Mouse (Mus musculus): ENCODE measurements around the gene Hist1h2bm. TPM values are rescaled to one million over a fixed set of nuclear protein-coding genes. Genes with fewer than 3 reads are reported as not detected.
"Not testable (repeated sequence)": the region's sequence is repeated elsewhere in the genome, so short reads cannot be mapped to it uniquely, and the experiment has no call there.

Hist1h2bm gene
- polyA plus RNA-seq, 1 experiment from 2014 or later, result 2.9 TPM

- ATAC-seq (ENCODE audit: low FRiP score, low read depth), result peak; percentile 85
- H3K27me3 ChIP-seq (replicated peaks), result no peaks in the 10 kb centered on the region
- H3K27ac ChIP-seq, result peak overlapping the region; percentile 90
- H3K9me3 ChIP-seq, result no peaks in the 10 kb centered on the region
- no peaks in the 10 kb centered on the region for H3K36me3 ChIP-seq
- under 1% methylated on average over 21 of the region's 21 CpGs for WGBS
- peaks cover 6% of the 10 kb centered on the region for H3K4me1 ChIP-seq
- H3K9ac ChIP-seq, result peak overlapping the region; percentile 57
- peak overlapping the region; percentile 63 for H3K4me2 ChIP-seq (replicated peaks)
- H3K4me3 ChIP-seq, result peak overlapping the region; percentile 40
These were observed 12.4 kb downstream of the Hist1h2bm start for GRCm38 (mm10) chr13:21734010-21734905.

GRCm38 (mm10) chr13:21734906-21735767 lies 13.3 kb downstream of the Hist1h2bm start, which contains the start of gene Hist1h4j:
Gene Hist1h4j (plus strand): TSS chr13:21735064.
- H3K4me1 ChIP-seq; H3K27me3 ChIP-seq (replicated peaks); H3K9me3 ChIP-seq; H3K36me3 ChIP-seq: not testable (repeated sequence)
- peak within 1 kb of the TSS; percentile 63 for H3K4me2 ChIP-seq (replicated peaks)
- H3K4me3 ChIP-seq, result peak within 1 kb of the TSS; percentile 40
- WGBS, result under 1% methylated on average over 44 of the region's 56 CpGs
- H3K9ac ChIP-seq, result peak within 1 kb of the TSS; percentile 57
- peak within 1 kb of the TSS; percentile 90 for H3K27ac ChIP-seq
- peak; percentile 92 for ATAC-seq (ENCODE audit: low FRiP score, low read depth)

- no peak overlapping the region for H3K9ac ChIP-seq
- peaks cover 9% of the 10 kb centered on the region for H3K4me1 ChIP-seq
- H3K27ac ChIP-seq, result no peak overlapping the region
- H3K9me3 ChIP-seq, result no peaks in the 10 kb centered on the region
- no peaks in the 10 kb centered on the region for H3K36me3 ChIP-seq
- no peak overlapping the region for H3K4me2 ChIP-seq (replicated peaks)
- 98% methylated on average over 1 of the region's 1 CpGs for WGBS
- no peaks in the 10 kb centered on the region for H3K27me3 ChIP-seq (replicated peaks)
- no peak overlapping the region for H3K4me3 ChIP-seq
- ATAC-seq (ENCODE audit: low FRiP score, low read depth), result no peak
These were observed 23.2 kb downstream of the Hist1h2bm start for GRCm38 (mm10) chr13:21745006-21745405.

GRCm38 (mm10) chr13:21749387-21750158 lies 27.7 kb downstream of the Hist1h2bm start:
- WGBS, result 3% methylated on average over 5 of the region's 5 CpGs
- Histone ChIP-seq H3K9me3 (no peaks in the 10 kb centered on the region), H3K4me1 (peaks cover 12% of the 10 kb centered on the region), H3K36me3 (no peaks in the 10 kb centered on the region), H3K27ac (0 out of 2 replicates have a peak overlapping the region, but pooled peaks have one; percentile 16), H3K4me3 (peak overlapping the region; percentile 51), H3K9ac (peak overlapping the region; percentile 68), H3K27me3 (replicated peaks) (no peaks in the 10 kb centered on the region), H3K4me2 (replicated peaks) (peak overlapping the region; percentile 85)
- no peak; the same call in 1 of the 2 replicates for ATAC-seq (ENCODE audit: low FRiP score, low read depth)

- not testable (repeated sequence) for H3K9me3 ChIP-seq; H3K27me3 ChIP-seq (replicated peaks); H3K36me3 ChIP-seq
- peak; percentile 79 for ATAC-seq (ENCODE audit: low FRiP score, low read depth)
- WGBS, result under 1% methylated on average over 47 of the region's 56 CpGs
- H3K9ac ChIP-seq, result peak within 1 kb of the TSS; percentile 68
- peak within 1 kb of the TSS; percentile 72; the same call in 1 of the 2 replicates for H3K27ac ChIP-seq
- H3K4me3 ChIP-seq, result peak within 1 kb of the TSS; percentile 51
- H3K4me2 ChIP-seq (replicated peaks), result peak within 1 kb of the TSS; percentile 85
- H3K4me1 ChIP-seq, result peaks cover 12% of the 10 kb centered on the region
These were observed 28.5 kb downstream of the Hist1h2bm start, which contains the start of gene Hist1h4k for GRCm38 (mm10) chr13:21750159-21751017. Gene Hist1h4k (minus strand): TSS chr13:21750505.

GRCm38 (mm10) chr13:21751417-21751816 lies 29.6 kb downstream of the Hist1h2bm start:
- Histone ChIP-seq H3K9ac (no peak overlapping the region), H3K36me3 (no peaks in the 10 kb centered on the region), H3K27ac (no peak overlapping the region), H3K4me2 (replicated peaks) (peak overlapping the region; percentile 25; the same call in 1 of the 2 replicates), H3K4me1 (peaks cover 12% of the 10 kb centered on the region), H3K27me3 (replicated peaks) (no peaks in the 10 kb centered on the region), H3K4me3 (no peak overlapping the region), H3K9me3 (no peaks in the 10 kb centered on the region)
- no peak for ATAC-seq (ENCODE audit: low FRiP score, low read depth)

GRCm38 (mm10) chr13:21751827-21752226 lies 30.0 kb downstream of the Hist1h2bm start:
- Histone ChIP-seq H3K27me3 (replicated peaks) (no peaks in the 10 kb centered on the region), H3K36me3 (no peaks in the 10 kb centered on the region), H3K27ac (no peak overlapping the region), H3K4me2 (replicated peaks) (peak overlapping the region; percentile 67; the same call in 1 of the 2 replicates), H3K4me3 (no peak overlapping the region), H3K9me3 (no peaks in the 10 kb centered on the region), H3K9ac (no peak overlapping the region), H3K4me1 (peaks cover 12% of the 10 kb centered on the region)
- no peak for ATAC-seq (ENCODE audit: low FRiP score, low read depth)
- 79% methylated on average over 3 of the region's 3 CpGs for WGBS

- Histone ChIP-seq H3K4me2 (replicated peaks) (peak overlapping the region; percentile 67), H3K9me3 (no peaks in the 10 kb centered on the region), H3K4me3 (no peak overlapping the region), H3K36me3 (no peaks in the 10 kb centered on the region), H3K27ac (no peak overlapping the region), H3K4me1 (peaks cover 12% of the 10 kb centered on the region), H3K27me3 (replicated peaks) (no peaks in the 10 kb centered on the region), H3K9ac (no peak overlapping the region)
- 43% methylated on average over 3 of the region's 3 CpGs for WGBS
- no peak for ATAC-seq (ENCODE audit: low FRiP score, low read depth)
These were observed 30.5 kb downstream of the Hist1h2bm start for GRCm38 (mm10) chr13:21752356-21752755.

GRCm38 (mm10) chr13:21753051-21753523 lies 31.2 kb downstream of the Hist1h2bm start:
- Histone ChIP-seq H3K4me2 (replicated peaks) (peak overlapping the region; percentile 67), H3K27me3 (replicated peaks) (no peaks in the 10 kb centered on the region), H3K27ac (peak overlapping the region; percentile 84), H3K36me3 (no peaks in the 10 kb centered on the region), H3K4me1 (peaks cover 12% of the 10 kb centered on the region), H3K9me3 (no peaks in the 10 kb centered on the region), H3K4me3 (peak overlapping the region; percentile 43), H3K9ac (peak overlapping the region; percentile 55)
- no peak for ATAC-seq (ENCODE audit: low FRiP score, low read depth)
- WGBS, result 2% methylated on average over 10 of the region's 10 CpGs

- Histone ChIP-seq H3K4me1 (peaks cover 12% of the 10 kb centered on the region), H3K27ac (peak within 1 kb of the TSS; percentile 84), H3K4me2 (replicated peaks) (peak within 1 kb of the TSS; percentile 67), H3K9ac (peak within 1 kb of the TSS; percentile 55), H3K4me3 (peak within 1 kb of the TSS; percentile 43)
- not testable (repeated sequence) for H3K9me3 ChIP-seq; H3K36me3 ChIP-seq; H3K27me3 ChIP-seq (replicated peaks)
- peak; percentile 93 for ATAC-seq (ENCODE audit: low FRiP score, low read depth)
- under 1% methylated on average over 50 of the region's 50 CpGs for WGBS
These were observed 31.9 kb downstream of the Hist1h2bm start, which contains the start of the genes Hist1h2ak and Hist1h2bn for GRCm38 (mm10) chr13:21753524-21754285. Gene Hist1h2ak (minus strand): TSS chr13:21753827. Gene Hist1h2bn (plus strand): TSS chr13:21754123.
